Mouse (Mus musculus) C2C12 (cell line): Measurements from ENCODE around the gene Arhgef12. TPM values are rescaled to one million over a fixed set of nuclear protein-coding genes. Genes with fewer than 3 reads are reported as not detected.

Experiments
- H3K27me3 ChIP-seq: one replicate; pipeline ENCODE4 v1.6.1; 2011; ENCODE audit not compliant: control insufficient read depth, insufficient read depth, insufficient read length
- H3K36me3 ChIP-seq: one replicate; pipeline ENCODE4 v1.6.1; 2011; ENCODE audit not compliant: control insufficient read depth, insufficient read depth
- H3K4me3 ChIP-seq: one replicate; pipeline ENCODE4 v1.5.1; 2011; ENCODE audit warnings: mild to moderate bottlenecking, control low read depth; ENCODE audit not compliant: poor library complexity, insufficient read depth, severe bottlenecking
- H3K79me2 ChIP-seq: one replicate; pipeline ENCODE4 v1.6.1; 2011; ENCODE audit not compliant: control insufficient read depth, insufficient read depth
- H3K79me3 ChIP-seq: one replicate; pipeline ENCODE4 v1.6.1; 2011; ENCODE audit warnings: low read depth, control low read depth
- H3ac ChIP-seq: one replicate; pipeline ENCODE3; 2011; ENCODE audit warnings: low read depth; ENCODE audit not compliant: control insufficient read depth, insufficient read length
- CEBPB ChIP-seq: IDR thresholded peaks from one replicate; pipeline ENCODE4 v1.6.1; 2011; ENCODE audit warnings: low read depth, mild to moderate bottlenecking, control low read depth, moderate library complexity
- CTCF ChIP-seq: IDR thresholded peaks from one replicate; pipeline ENCODE4 v1.5.1; 2011; ENCODE audit not compliant: control insufficient read depth, insufficient read depth, insufficient read length
- FOSL1 ChIP-seq: IDR thresholded peaks from one replicate; pipeline ENCODE4 v1.8.0; 2011; ENCODE audit warnings: mild to moderate bottlenecking, low read length; ENCODE audit not compliant: poor library complexity, insufficient read depth, severe bottlenecking
- MAX ChIP-seq: IDR thresholded peaks from one replicate; pipeline ENCODE4 v1.6.1; 2011; ENCODE audit warnings: mild to moderate bottlenecking, control low read depth
- MYOD1 ChIP-seq: IDR thresholded peaks from one replicate; pipeline ENCODE4 v1.6.1; 2011; ENCODE audit warnings: low read depth; ENCODE audit not compliant: control insufficient read depth, insufficient read length
- MYOG ChIP-seq: IDR thresholded peaks from one replicate; pipeline ENCODE4 v1.6.1; 2011; ENCODE audit not compliant: control insufficient read depth, insufficient read length; ENCODE audit errors: extremely low read depth
- USF1 ChIP-seq: IDR thresholded peaks from one replicate; pipeline ENCODE4 v1.6.1; 2011; ENCODE audit warnings: low read depth, mild to moderate bottlenecking, control low read depth, moderate library complexity
- polyA plus RNA-seq: library from polyadenylated mRNA; unstranded; fragments of >200 nt; fragmentation: generic; extraction: Trizol; gene quantifications from one replicate; pipeline ENCODE4 v1.2.1, GENCODE M21; 2012; ENCODE audit warnings: missing spikeins

The Arhgef12 gene
- polyA plus RNA-seq, 1 experiment, result 13.8 TPM

GRCm38 (mm10) chr9:43003881-43004280 is 103.2 kb downstream of the Arhgef12 start:
- H3K36me3 ChIP-seq, result peaks cover 51% of the 10 kb centered on the region
- no peaks in the 10 kb centered on the region for H3K79me2 ChIP-seq
- no peak overlapping the region for H3K4me3 ChIP-seq
- no peaks in the 10 kb centered on the region for H3K27me3 ChIP-seq
- TF ChIP-seq CTCF (no peak), MYOG (no peak), MYOD1 (no peak), MAX (no peak), FOSL1 (no peak), USF1 (no peak), CEBPB (no peak)
- no peaks in the 10 kb centered on the region for H3K79me3 ChIP-seq
- no peak overlapping the region for H3ac ChIP-seq

- peaks cover 53% of the 10 kb centered on the region for H3K36me3 ChIP-seq
- no peaks in the 10 kb centered on the region for H3K27me3 ChIP-seq
- H3K79me3 ChIP-seq, result no peaks in the 10 kb centered on the region
- no peaks in the 10 kb centered on the region for H3K79me2 ChIP-seq
- H3ac ChIP-seq, result no peak overlapping the region
- no peak overlapping the region for H3K4me3 ChIP-seq
- no peak for TF ChIP-seq MAX
- TF ChIP-seq FOSL1, result no peak
- TF ChIP-seq CEBPB, result no peak
- TF ChIP-seq MYOG, result no peak
- no peak for TF ChIP-seq CTCF
- no peak for TF ChIP-seq USF1
- TF ChIP-seq MYOD1, result no peak
Measured at GRCm38 (mm10) chr9:43003017-43003416, 104.0 kb downstream of the Arhgef12 start.

- Histone ChIP-seq H3K27me3 (no peaks in the 10 kb centered on the region), H3K36me3 (peaks cover 72% of the 10 kb centered on the region), H3ac (no peak overlapping the region), H3K4me3 (no peak overlapping the region), H3K79me2 (no peaks in the 10 kb centered on the region), H3K79me3 (no peaks in the 10 kb centered on the region)
- TF ChIP-seq FOSL1, result no peak
- no peak for TF ChIP-seq USF1
- no peak for TF ChIP-seq MYOD1
- no peak for TF ChIP-seq CEBPB
- TF ChIP-seq MAX, result no peak
- no peak for TF ChIP-seq CTCF
- TF ChIP-seq MYOG, result no peak
Measured at GRCm38 (mm10) chr9:43000595-43001250, 106.3 kb downstream of the Arhgef12 start.

- Histone ChIP-seq H3ac (no peak overlapping the region), H3K27me3 (no peaks in the 10 kb centered on the region), H3K79me3 (no peaks in the 10 kb centered on the region), H3K4me3 (no peak overlapping the region), H3K36me3 (peaks cover 75% of the 10 kb centered on the region), H3K79me2 (no peaks in the 10 kb centered on the region)
- TF ChIP-seq MAX, result no peak
- TF ChIP-seq CTCF, result no peak
- no peak for TF ChIP-seq FOSL1
- no peak for TF ChIP-seq USF1
- no peak for TF ChIP-seq MYOD1
- TF ChIP-seq MYOG, result no peak
Measured at GRCm38 (mm10) chr9:43000070-43000469, 107.0 kb downstream of the Arhgef12 start.

GRCm38 (mm10) chr9:42997526-42997925 is 109.5 kb downstream of the Arhgef12 start:
- H3K36me3 ChIP-seq, result peaks cover 84% of the 10 kb centered on the region
- no peak overlapping the region for H3K4me3 ChIP-seq
- no peak overlapping the region for H3ac ChIP-seq
- TF ChIP-seq FOSL1 (no peak), USF1 (no peak), MAX (no peak), CTCF (no peak), CEBPB (no peak)
- no peaks in the 10 kb centered on the region for H3K79me3 ChIP-seq
- no peaks in the 10 kb centered on the region for H3K79me2 ChIP-seq
- H3K27me3 ChIP-seq, result no peaks in the 10 kb centered on the region

GRCm38 (mm10) chr9:42995298-42995697 is 111.7 kb downstream of the Arhgef12 start:
- TF ChIP-seq FOSL1 (no peak), CTCF (no peak), CEBPB (no peak), USF1 (no peak), MYOG (no peak), MAX (no peak), MYOD1 (no peak)
- peaks cover 78% of the 10 kb centered on the region for H3K36me3 ChIP-seq
- H3K79me2 ChIP-seq, result no peaks in the 10 kb centered on the region
- H3K27me3 ChIP-seq, result no peaks in the 10 kb centered on the region
- H3K79me3 ChIP-seq, result no peaks in the 10 kb centered on the region
- H3ac ChIP-seq, result no peak overlapping the region
- no peak overlapping the region for H3K4me3 ChIP-seq
